Mouse (Mus musculus): ENCODE measurements around the gene Rxfp4.

- TF ChIP-seq CTCF (IDR thresholded peaks at IDR 0.05; ENCODE audit: borderline replicate concordance, extremely low read depth, insufficient read depth, insufficient read length), result peak; percentile 57
- TF ChIP-seq POLR2A (IDR thresholded peaks at IDR 0.05; ENCODE audit: borderline replicate concordance, extremely low read depth, insufficient read depth, insufficient read length, poor library complexity, severe bottlenecking), result no peak
Measured at GRCm38 (mm10) chr3:88631921-88632587, 20.9 kb downstream of the Rxfp4 start.
